Mouse (Mus musculus) forebrain, embryonic 12.5 days (tissue): Measurements from ENCODE around the gene Dnmt1. TPM values are rescaled to one million over a fixed set of nuclear protein-coding genes. Genes with fewer than 3 reads are reported as not detected.

Source experiments
- ATAC-seq: fragments of 200-750 bp; cut with Nextera tagmentation; 2 replicates; pipeline ENCODE4 v1.8.0; 2017; ENCODE audit warnings: moderate TSS enrichment; ENCODE audit not compliant: low FRiP score
- H3K27ac ChIP-seq: fragments of 300-500 bp; sonication (generic); 2 replicates; pipeline ENCODE4 v1.5.1; 2016; ENCODE audit warnings: mild to moderate bottlenecking
- H3K27me3 ChIP-seq: fragments of 300-500 bp; sonication (generic); 2 replicates; pipeline ENCODE4 v1.6.1; 2016; ENCODE audit warnings: mild to moderate bottlenecking
- H3K36me3 ChIP-seq: fragments of 300-500 bp; sonication (generic); replicated peaks from 2 replicates; pipeline ENCODE4 v1.6.1; 2016; ENCODE audit warnings: mild to moderate bottlenecking
- H3K4me1 ChIP-seq: fragments of 300-500 bp; sonication (generic); 2 replicates; pipeline ENCODE4 v1.6.1; 2016
- H3K4me2 ChIP-seq: fragments of 300-500 bp; sonication (generic); 2 replicates; pipeline ENCODE4 v1.6.1; 2016; ENCODE audit warnings: mild to moderate bottlenecking, moderate library complexity
- H3K4me3 ChIP-seq: fragments of 300-500 bp; sonication (generic); replicated peaks from 2 replicates; pipeline ENCODE4 v1.5.1; 2016; ENCODE audit warnings: mild to moderate bottlenecking
- H3K9ac ChIP-seq: fragments of 300-500 bp; sonication (generic); 2 replicates; pipeline ENCODE4 v1.6.1; 2016; ENCODE audit warnings: mild to moderate bottlenecking
- H3K9me3 ChIP-seq: fragments of 300-500 bp; sonication (generic); 2 replicates; pipeline ENCODE4 v1.6.1; 2016
- WGBS: fragments of 180-500 bp; shearing (Covaris S2); methylation state at CpG from one replicate; pipeline ENCODE4 v1.1.7; 2016; 5-methylcytosine and 5-hydroxymethylcytosine counted together
- polyA plus RNA-seq: library from polyadenylated mRNA; unstranded; fragments of >200 nt; fragmentation: Nextera tagmentation; extraction: Ambion mirVana; gene quantifications from 2 replicates; pipeline ENCODE4 v1.2.1, GENCODE M21; 2016

The Dnmt1 gene
- polyA plus RNA-seq, 1 experiment from 2014 or later, result 134 TPM

- 52% methylated on average over 6 of the region's 6 CpGs for WGBS
- Histone ChIP-seq H3K9me3 (no peaks in the 10 kb centered on the region), H3K4me3 (0 out of 2 replicates have a peak overlapping the region, but pooled peaks have one; percentile 1), H3K9ac (no peak overlapping the region), H3K27ac (no peak overlapping the region), H3K36me3 (no peaks in the 10 kb centered on the region), H3K4me1 (peaks cover 32% of the 10 kb centered on the region), H3K4me2 (peak overlapping the region; percentile 6; the same call in 1 of the 2 replicates), H3K27me3 (peaks cover 5% of the 10 kb centered on the region; the same call in 1 of the 2 replicates)
- no peak for ATAC-seq
Observed at GRCm38 (mm10) chr9:20973682-20974075, 14.0 kb upstream of the Dnmt1 start.

GRCm38 (mm10) chr9:20973001-20973681 lies 13.5 kb upstream of the Dnmt1 start:
- Histone ChIP-seq H3K9me3 (no peaks in the 10 kb centered on the region), H3K27me3 (peaks cover 5% of the 10 kb centered on the region; the same call in 1 of the 2 replicates), H3K36me3 (peaks cover 3% of the 10 kb centered on the region; the same call in 1 of the 2 replicates), H3K9ac (no peak overlapping the region), H3K4me1 (peaks cover 32% of the 10 kb centered on the region), H3K4me3 (0 out of 2 replicates have a peak overlapping the region, but pooled peaks have one; percentile 1), H3K27ac (no peak overlapping the region), H3K4me2 (peak overlapping the region; percentile 6; the same call in 1 of the 2 replicates)
- ATAC-seq, result no peak
- 86% methylated on average over 4 of the region's 4 CpGs for WGBS

GRCm38 (mm10) chr9:20972141-20972992 lies 12.7 kb upstream of the Dnmt1 start:
- Histone ChIP-seq H3K4me1 (peaks cover 32% of the 10 kb centered on the region), H3K9me3 (no peaks in the 10 kb centered on the region), H3K27me3 (peaks cover 5% of the 10 kb centered on the region; the same call in 1 of the 2 replicates), H3K36me3 (peaks cover 11% of the 10 kb centered on the region), H3K27ac (0 out of 2 replicates have a peak overlapping the region, but pooled peaks have one; percentile 14), H3K4me3 (no peak overlapping the region), H3K4me2 (peak overlapping the region; percentile 25), H3K9ac (0 out of 2 replicates have a peak overlapping the region, but pooled peaks have one; percentile 13)
- WGBS, result 34% methylated on average over 28 of the region's 28 CpGs
- ATAC-seq, result no peak

GRCm38 (mm10) chr9:20971751-20972140 lies 12.1 kb upstream of the Dnmt1 start:
- Histone ChIP-seq H3K27ac (no peak overlapping the region), H3K4me2 (no peak overlapping the region; the same call in 1 of the 2 replicates), H3K36me3 (peaks cover 17% of the 10 kb centered on the region), H3K9ac (no peak overlapping the region), H3K27me3 (peaks cover 5% of the 10 kb centered on the region; the same call in 1 of the 2 replicates), H3K4me3 (no peak overlapping the region), H3K4me1 (peaks cover 32% of the 10 kb centered on the region), H3K9me3 (no peaks in the 10 kb centered on the region)
- ATAC-seq, result no peak
- 87% methylated on average over 7 of the region's 7 CpGs for WGBS

GRCm38 (mm10) chr9:20966747-20967146 lies 7.1 kb upstream of the Dnmt1 start:
- H3K27ac ChIP-seq, result no peak overlapping the region
- H3K9me3 ChIP-seq, result no peaks in the 10 kb centered on the region
- 77% methylated on average over 5 of the region's 5 CpGs for WGBS
- H3K4me2 ChIP-seq, result no peak overlapping the region
- ATAC-seq, result no peak
- peaks cover 27% of the 10 kb centered on the region for H3K36me3 ChIP-seq
- no peak overlapping the region for H3K4me3 ChIP-seq
- H3K4me1 ChIP-seq, result no peaks in the 10 kb centered on the region
- H3K9ac ChIP-seq, result no peak overlapping the region
- no peaks in the 10 kb centered on the region for H3K27me3 ChIP-seq

- 86% methylated on average over 3 of the region's 3 CpGs for WGBS
- no peak overlapping the region for H3K27ac ChIP-seq
- H3K4me1 ChIP-seq, result no peaks in the 10 kb centered on the region
- no peak overlapping the region for H3K4me3 ChIP-seq
- no peak overlapping the region for H3K9ac ChIP-seq
- H3K4me2 ChIP-seq, result no peak overlapping the region
- ATAC-seq, result no peak
- H3K9me3 ChIP-seq, result no peaks in the 10 kb centered on the region
- peaks cover 27% of the 10 kb centered on the region for H3K36me3 ChIP-seq
- no peaks in the 10 kb centered on the region for H3K27me3 ChIP-seq
Observed at GRCm38 (mm10) chr9:20966008-20966407, 6.3 kb upstream of the Dnmt1 start.

GRCm38 (mm10) chr9:20965606-20966005 lies 5.9 kb upstream of the Dnmt1 start:
- WGBS, result 89% methylated on average over 4 of the region's 4 CpGs
- H3K27ac ChIP-seq, result no peak overlapping the region
- H3K4me1 ChIP-seq, result no peaks in the 10 kb centered on the region
- peaks cover 27% of the 10 kb centered on the region for H3K36me3 ChIP-seq
- no peaks in the 10 kb centered on the region for H3K9me3 ChIP-seq
- no peak for ATAC-seq
- H3K4me3 ChIP-seq, result no peak overlapping the region
- no peaks in the 10 kb centered on the region for H3K27me3 ChIP-seq
- no peak overlapping the region for H3K4me2 ChIP-seq
- no peak overlapping the region for H3K9ac ChIP-seq

- Histone ChIP-seq H3K4me3 (no peak overlapping the region), H3K9ac (no peak overlapping the region), H3K4me2 (no peak overlapping the region), H3K9me3 (no peaks in the 10 kb centered on the region), H3K36me3 (0 out of 2 replicates have a peak, but pooled peaks cover 9% of the 10 kb centered on the region), H3K27ac (no peak overlapping the region), H3K4me1 (no peaks in the 10 kb centered on the region), H3K27me3 (0 out of 2 replicates have a peak, but pooled peaks cover 3% of the 10 kb centered on the region)
- no peak for ATAC-seq
- WGBS, result 78% methylated on average over 9 of the region's 9 CpGs
Observed at GRCm38 (mm10) chr9:20961557-20961956, 1.9 kb upstream of the Dnmt1 start.

GRCm38 (mm10) chr9:20956989-20957388 lies 2.7 kb downstream of the Dnmt1 start:
- Histone ChIP-seq H3K27me3 (0 out of 2 replicates have a peak, but pooled peaks cover 3% of the 10 kb centered on the region), H3K27ac (no peak overlapping the region), H3K4me3 (no peak overlapping the region), H3K4me2 (no peak overlapping the region), H3K36me3 (no peaks in the 10 kb centered on the region), H3K9ac (no peak overlapping the region), H3K9me3 (no peaks in the 10 kb centered on the region), H3K4me1 (no peaks in the 10 kb centered on the region)
- ATAC-seq, result no peak
- 85% methylated on average over 3 of the region's 3 CpGs for WGBS

GRCm38 (mm10) chr9:20952520-20953227 lies 7.0 kb downstream of the Dnmt1 start:
- H3K4me2 ChIP-seq, result peak overlapping the region; percentile 82
- peak overlapping the region; percentile 92 for H3K27ac ChIP-seq
- no peaks in the 10 kb centered on the region for H3K27me3 ChIP-seq
- H3K36me3 ChIP-seq, result peaks cover 6% of the 10 kb centered on the region
- H3K4me1 ChIP-seq, result peaks cover 19% of the 10 kb centered on the region
- peak; percentile 96 for ATAC-seq
- H3K9me3 ChIP-seq, result no peaks in the 10 kb centered on the region
- under 1% methylated on average over 50 of the region's 51 CpGs for WGBS
- H3K4me3 ChIP-seq, result peak overlapping the region; percentile 90
- H3K9ac ChIP-seq, result peak overlapping the region; percentile 94

GRCm38 (mm10) chr9:20951966-20952519 lies 7.6 kb downstream of the Dnmt1 start:
- ATAC-seq, result peak; percentile 84
- Histone ChIP-seq H3K4me3 (peak overlapping the region; percentile 90), H3K9me3 (no peaks in the 10 kb centered on the region), H3K36me3 (peaks cover 11% of the 10 kb centered on the region), H3K9ac (peak overlapping the region; percentile 94), H3K4me1 (peaks cover 19% of the 10 kb centered on the region), H3K27ac (peak overlapping the region; percentile 92), H3K4me2 (peak overlapping the region; percentile 82), H3K27me3 (no peaks in the 10 kb centered on the region)
- WGBS, result under 1% methylated on average over 17 of the region's 17 CpGs
